Mouse (Mus musculus) urinary bladder, postnatal 25 days (tissue): ENCODE measurements around the gene Vipas39.

Source experiments
- DNase-seq: peaks from one replicate; pipeline ENCODE4 v3.0.0; 2022; ENCODE audit warnings: low spot score

Gene Vipas39

DNA sequence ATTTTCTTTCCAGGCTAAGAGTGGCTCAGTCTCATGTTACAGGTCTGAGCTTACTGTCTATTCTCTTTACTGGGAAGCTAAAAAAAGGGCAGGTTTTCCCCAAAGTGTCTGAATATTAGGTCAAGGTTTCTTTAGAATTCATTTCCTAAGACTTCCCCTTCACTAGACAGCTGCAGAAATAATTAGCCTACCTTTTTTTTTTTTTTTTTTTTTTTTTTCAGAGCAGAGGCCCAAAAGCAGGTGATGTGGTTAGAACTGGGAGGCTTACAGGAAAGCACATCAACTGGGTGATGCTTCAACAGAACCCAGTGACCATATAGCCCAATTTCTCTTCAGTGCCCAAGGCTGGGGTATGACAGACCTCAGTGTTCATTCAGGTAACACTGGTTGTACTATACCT, 69.7 kb downstream of the Vipas39 start:
- DNase-seq: no peak

DNA sequence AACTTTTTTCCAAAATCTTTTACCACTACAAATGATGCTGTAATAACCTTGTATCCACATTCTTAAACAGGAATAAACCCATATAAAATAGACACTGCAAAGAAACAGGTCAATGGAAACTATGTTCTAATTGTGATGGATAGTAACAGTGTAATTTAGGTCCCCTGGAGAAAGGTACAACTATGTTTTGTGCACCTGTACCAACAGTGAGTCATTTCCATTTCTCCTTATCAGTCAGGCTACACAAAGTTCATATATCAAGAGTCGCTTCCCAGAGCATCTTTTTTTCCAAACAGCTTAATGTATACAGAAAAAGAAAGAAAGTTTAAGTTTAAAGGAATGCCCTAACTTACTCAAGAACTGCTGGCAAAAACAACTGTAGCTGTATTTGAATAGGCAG, 71.0 kb downstream of the Vipas39 start:
- DNase-seq: no peak

- no peak for DNase-seq
Observed at GRCm38 (mm10) chr12:87193008-87193407, 73.0 kb downstream of the Vipas39 start.
